Mouse (Mus musculus) gastrocnemius, postnatal 25 days (tissue): ENCODE results near the gene Myh10. TPM values are rescaled to one million over a fixed set of nuclear protein-coding genes. Genes with fewer than 3 reads are reported as not detected.
A peak's percentile ranks its signal among the peaks of the same experiment; 100 is the strongest.

Source experiments
- DNase-seq: peaks from one replicate; pipeline ENCODE4 v3.0.0; 2022
- total RNA-seq, 2 experiments: library from RNA; stranded (reverse); gene quantifications; 1 replicate in 1 of 2; 2 replicates in 1 of 2; pipeline ENCODE4 v1.2.3; 2021

The Myh10 gene
- total RNA-seq, 2 experiments from 2014 or later, result 18.7 to 20.5 TPM

- DNase-seq, result no peak
These were observed 1.5 kb downstream of the Myh10 start for GRCm38 (mm10) chr11:68692693-68693446.

DNA sequence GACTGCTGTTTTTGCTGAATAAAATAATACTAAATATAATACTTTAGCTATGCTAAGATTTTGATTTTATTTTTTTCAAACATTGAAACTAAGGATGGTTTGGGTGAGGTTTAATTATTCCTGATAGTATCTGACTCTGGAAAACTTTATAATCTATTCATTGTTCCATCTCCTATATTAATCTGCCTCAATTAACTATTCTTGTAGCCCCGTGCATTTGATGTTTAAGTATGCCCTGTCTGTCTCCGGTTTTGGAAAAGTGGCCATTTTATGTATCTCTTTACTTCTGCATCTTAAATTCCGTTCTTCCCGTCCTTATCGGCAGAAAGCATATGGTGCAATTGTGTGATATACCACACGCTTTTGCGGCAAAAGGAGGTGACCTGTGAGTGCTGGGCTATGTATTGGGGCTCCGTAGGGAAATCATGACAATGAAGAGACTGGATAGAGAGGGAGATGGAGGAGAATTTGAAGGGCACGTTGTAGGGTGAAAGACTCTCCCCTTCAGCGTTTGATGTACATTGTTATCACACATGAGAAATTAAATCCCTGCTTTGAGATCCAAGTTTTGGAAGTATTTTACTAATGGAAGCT lies 2.2 kb downstream of the Myh10 start:
- DNase-seq, result no peak

DNA sequence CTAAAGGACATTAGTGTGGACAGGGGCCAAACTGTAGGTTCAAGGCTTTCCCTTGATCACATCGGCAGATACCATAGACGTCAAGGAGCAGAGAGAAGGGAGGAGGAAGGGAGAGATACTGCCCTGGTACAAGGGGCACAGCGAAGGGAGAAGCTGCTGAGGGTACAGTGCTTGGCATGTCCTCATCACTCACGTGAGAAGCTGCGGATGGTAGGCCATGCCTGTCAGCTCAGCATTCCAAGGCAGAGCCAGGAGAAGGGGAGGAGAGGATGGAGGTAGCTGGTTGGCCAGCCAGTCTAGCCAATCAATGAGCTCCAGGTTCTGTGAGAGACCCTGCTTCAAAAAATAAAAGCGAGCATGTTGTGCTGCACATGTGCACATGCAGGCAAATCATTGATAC lies 11.0 kb downstream of the Myh10 start:
- no peak for DNase-seq

DNA sequence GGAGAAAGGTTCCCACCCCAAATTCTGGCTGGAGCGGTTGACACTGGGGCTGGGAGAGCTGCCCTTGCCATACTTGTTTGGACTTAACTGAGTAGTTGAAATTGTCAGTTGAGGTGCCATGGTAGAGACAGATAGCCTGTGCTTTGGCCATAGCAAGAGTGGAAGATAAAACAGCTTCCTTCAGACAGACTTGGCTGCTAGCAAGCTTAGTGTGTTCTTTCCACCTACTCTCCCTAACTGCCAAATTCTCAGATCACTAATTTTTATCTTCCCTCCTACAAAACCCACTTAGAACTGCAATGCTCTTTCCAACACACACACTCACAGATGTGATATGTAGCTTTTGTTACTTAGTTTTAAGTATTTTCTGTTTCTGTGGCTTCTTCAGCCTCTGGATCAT lies 12.0 kb downstream of the Myh10 start:
- no peak for DNase-seq

GRCm38 (mm10) chr11:68704258-68704657 lies 12.9 kb downstream of the Myh10 start:
- no peak for DNase-seq

DNA sequence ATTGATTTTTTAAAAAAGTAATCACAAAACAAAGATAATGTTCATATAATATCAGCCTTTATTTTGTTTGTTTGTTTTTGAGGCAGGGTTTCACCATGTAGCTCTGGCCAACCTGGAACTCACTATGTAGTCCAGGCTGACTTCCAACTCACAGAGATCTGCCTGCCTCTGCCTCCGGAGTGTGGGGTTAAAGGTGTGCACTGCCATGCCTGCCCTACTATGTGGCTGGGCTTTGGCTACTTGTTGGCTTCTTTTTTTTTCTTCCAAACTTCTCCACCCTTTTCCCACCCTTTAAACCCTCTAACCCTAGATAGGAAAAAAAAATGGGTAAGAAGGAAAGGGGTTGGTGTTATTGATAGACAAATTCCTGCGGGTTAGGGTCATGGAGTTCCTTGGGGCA lies 13.5 kb downstream of the Myh10 start:
- no peak for DNase-seq

- DNase-seq, result no peak
These were observed 15.4 kb downstream of the Myh10 start for GRCm38 (mm10) chr11:68706524-68707429.

DNA sequence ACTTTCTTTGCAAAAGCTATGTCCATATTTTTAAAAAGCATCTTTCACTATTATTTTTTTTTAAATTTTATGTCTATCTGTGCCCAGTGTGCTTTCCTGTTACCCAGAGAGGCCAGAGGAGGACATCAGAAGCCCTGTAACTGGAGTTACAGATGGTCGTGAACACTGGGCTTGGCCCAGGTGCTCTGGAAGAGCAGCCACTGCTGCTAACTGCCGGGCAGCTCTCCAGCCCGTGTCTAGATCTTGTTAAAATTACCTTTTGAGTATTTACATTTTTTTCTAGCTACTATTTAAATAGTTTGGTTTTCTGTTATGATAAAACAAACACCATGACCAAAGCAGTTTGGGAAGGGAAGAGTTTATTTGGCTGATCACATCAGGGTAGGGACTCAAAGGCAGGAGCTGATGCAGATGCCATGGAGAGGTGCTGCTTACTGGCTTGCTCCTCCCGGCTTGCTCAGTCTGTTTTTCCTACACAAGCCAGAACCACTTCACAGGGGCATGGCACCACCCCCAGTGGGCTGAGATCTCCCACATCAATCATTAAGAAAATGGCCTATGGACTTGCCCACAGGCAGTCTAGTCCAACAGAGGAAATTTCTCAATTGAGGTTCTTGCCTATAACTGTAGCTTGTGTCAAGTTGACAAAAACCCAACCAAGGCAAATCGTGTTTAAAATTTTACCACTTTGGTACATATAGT lies 16.7 kb downstream of the Myh10 start:
- no peak for DNase-seq

GRCm38 (mm10) chr11:68716167-68716566 lies 24.8 kb downstream of the Myh10 start:
- no peak for DNase-seq

- no peak for DNase-seq
These were observed 25.9 kb downstream of the Myh10 start for GRCm38 (mm10) chr11:68717171-68717840.

- peak; percentile 71 for DNase-seq
These were observed 27.8 kb downstream of the Myh10 start for GRCm38 (mm10) chr11:68719096-68719648.

GRCm38 (mm10) chr11:68719774-68720173 lies 28.4 kb downstream of the Myh10 start:
- DNase-seq, result no peak

DNA sequence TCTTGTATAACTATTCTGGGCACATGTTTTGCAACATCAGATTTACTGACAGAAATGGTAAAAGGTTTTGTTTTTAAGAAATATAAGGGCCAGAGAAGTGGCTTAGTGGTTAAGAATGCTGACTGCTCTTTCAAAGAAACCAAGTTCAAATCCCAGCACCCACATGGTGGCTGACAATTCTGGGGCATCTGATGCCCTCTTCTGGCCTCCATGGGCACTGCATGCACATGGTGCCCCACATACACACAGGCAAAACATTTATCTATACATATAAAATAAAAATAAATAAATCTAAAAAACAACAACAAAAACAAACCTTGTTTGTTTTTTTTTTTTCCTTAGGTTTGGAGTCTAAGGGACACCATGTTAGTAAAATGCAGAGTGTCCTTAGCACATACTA lies 32.8 kb downstream of the Myh10 start:
- no peak for DNase-seq

GRCm38 (mm10) chr11:68728693-68729092 lies 37.3 kb downstream of the Myh10 start:
- DNase-seq, result no peak

DNA sequence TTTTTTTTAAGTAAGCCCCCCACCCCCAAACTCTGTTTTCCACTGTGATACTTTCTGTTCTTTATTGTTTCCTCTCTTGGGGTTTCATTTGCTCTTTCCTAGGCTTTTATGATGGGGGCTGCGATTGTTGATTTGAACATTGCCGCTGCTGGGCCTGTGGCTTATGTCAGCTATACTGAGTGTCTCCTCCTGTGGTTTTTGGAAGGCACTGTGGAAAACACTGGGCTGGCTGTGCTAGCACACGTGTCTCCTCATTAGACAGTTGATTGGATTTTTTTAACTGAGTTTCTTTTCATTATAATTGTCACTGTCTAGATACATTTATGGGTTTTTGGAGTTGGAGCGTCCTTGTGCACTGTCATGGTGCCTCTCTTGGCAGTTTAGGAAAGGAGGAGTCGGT lies 39.4 kb downstream of the Myh10 start:
- DNase-seq, result no peak

GRCm38 (mm10) chr11:68732066-68732465 lies 40.7 kb downstream of the Myh10 start:
- no peak for DNase-seq

- DNase-seq, result peak; percentile 12
These were observed 42.0 kb downstream of the Myh10 start for GRCm38 (mm10) chr11:68733401-68733800.

- no peak for DNase-seq
These were observed 48.1 kb downstream of the Myh10 start for GRCm38 (mm10) chr11:68739509-68739908.

- no peak for DNase-seq
These were observed 51.3 kb downstream of the Myh10 start for GRCm38 (mm10) chr11:68742658-68743057.

DNA sequence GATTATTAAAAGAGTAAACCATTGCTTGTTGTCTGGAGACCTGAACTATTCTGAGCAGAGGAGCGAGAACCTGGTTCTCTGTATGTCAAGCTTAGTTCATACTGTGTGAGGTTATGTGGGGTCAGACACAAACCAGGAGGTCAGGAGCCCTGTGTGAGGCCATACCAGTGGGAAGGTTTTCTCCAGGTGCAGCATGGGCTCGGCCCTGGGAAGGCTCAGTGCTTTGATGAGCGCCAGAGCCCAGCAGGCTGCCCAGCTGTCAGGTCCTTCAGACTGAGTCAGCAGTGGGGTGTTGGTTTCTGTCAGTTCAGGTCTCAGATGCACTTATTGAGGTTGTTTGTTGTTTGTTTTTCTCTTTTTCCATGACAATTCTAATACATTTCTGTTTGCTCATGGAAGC lies 52.8 kb downstream of the Myh10 start:
- no peak for DNase-seq
